Mouse (Mus musculus) myocyte (in vitro differentiated cells): ENCODE data around the gene Clock.

ENCODE experiments used
- CEBPB ChIP-seq: IDR thresholded peaks from 2 replicates; pipeline ENCODE4 v1.6.1; 2011; ENCODE audit warnings: mild to moderate bottlenecking, moderate library complexity; ENCODE audit not compliant: poor library complexity, insufficient read depth, severe bottlenecking
- E2F4 ChIP-seq: IDR thresholded peaks from one replicate; pipeline ENCODE4 v1.6.1; 2011; ENCODE audit warnings: mild to moderate bottlenecking, control low read depth, moderate library complexity; ENCODE audit not compliant: insufficient read depth
- MAX ChIP-seq: IDR thresholded peaks from one replicate; pipeline ENCODE4 v1.6.1; 2011; ENCODE audit warnings: low read depth, mild to moderate bottlenecking, control low read depth
- MYOD1 ChIP-seq, 3 experiments: IDR thresholded peaks; one replicate each; pipeline ENCODE4 v1.6.1; 2011; ENCODE audit warnings: control low read depth in 2 of 3, low read depth in 2 of 3, mild to moderate bottlenecking in 2 of 3, moderate library complexity in 1 of 3; ENCODE audit not compliant: insufficient read length in 2 of 3, control insufficient read depth in 1 of 3
- MYOG ChIP-seq, 3 experiments: IDR thresholded peaks; one replicate each; pipeline ENCODE4 v1.6.1; 2011; ENCODE audit warnings: control low read depth in 2 of 3, low read depth in 2 of 3, mild to moderate bottlenecking in 2 of 3; ENCODE audit not compliant: insufficient read length in 2 of 3, control insufficient read depth in 1 of 3, insufficient read depth in 1 of 3
- POLR2A ChIP-seq: IDR thresholded peaks from one replicate; pipeline ENCODE4 v1.6.1; 2011; ENCODE audit warnings: low read depth, mild to moderate bottlenecking, control low read depth, moderate library complexity; ENCODE audit not compliant: insufficient read length
- POLR2AphosphoS2 ChIP-seq: IDR thresholded peaks from one replicate; pipeline ENCODE4 v1.6.1; 2011; ENCODE audit warnings: low read depth, control low read depth; ENCODE audit not compliant: insufficient read length
- SRF ChIP-seq: IDR thresholded peaks from one replicate; pipeline ENCODE4 v1.6.1; 2011; ENCODE audit warnings: low read depth; ENCODE audit not compliant: control insufficient read depth, insufficient read length
- TCF12 ChIP-seq: IDR thresholded peaks from one replicate; pipeline ENCODE4 v1.6.1; 2011; ENCODE audit warnings: mild to moderate bottlenecking, control low read depth; ENCODE audit not compliant: poor library complexity, insufficient read depth, severe bottlenecking
- USF1 ChIP-seq: IDR thresholded peaks from one replicate; pipeline ENCODE4 v1.6.1; 2011; ENCODE audit warnings: low read depth, mild to moderate bottlenecking, control low read depth, moderate library complexity

- TF ChIP-seq POLR2AphosphoS2 (no peak), POLR2A (no peak), USF1 (no peak), MAX (no peak), CEBPB (no peak), MYOG (IDR thresholded peaks at IDR 0.05; ENCODE audit: control insufficient read depth in 1 of 3, insufficient read depth in 1 of 3, insufficient read length in 2 of 3, low read depth in 2 of 3) (no peak), MYOD1 (IDR thresholded peaks at IDR 0.05; ENCODE audit: control insufficient read depth in 1 of 3, insufficient read length in 2 of 3, low read depth in 2 of 3) (no peak), SRF (no peak), TCF12 (no peak), E2F4 (no peak)
Observed at GRCm38 (mm10) chr5:76287062-76287461, 17.5 kb downstream of the Clock start.
